Mouse (Mus musculus): ENCODE measurements around the gene D630003M21Rik. TPM values are rescaled to one million over a fixed set of nuclear protein-coding genes. Genes with fewer than 3 reads are reported as not detected.

The D630003M21Rik gene
- polyA plus RNA-seq, 1 experiment from 2014 or later = 3.3 TPM

GRCm38 (mm10) chr2:158167496-158168205 is 61.4 kb downstream of the D630003M21Rik start:
- 85% methylated on average over 9 of the region's 9 CpGs for WGBS
- no peak for DNase-seq (ENCODE audit: low spot score)
- Histone ChIP-seq H3K9me3 (replicated peaks) (no peaks in the 10 kb centered on the region), H3K27ac (no peak overlapping the region), H3K4me3 (no peak overlapping the region), H3K27me3 (ENCODE audit: low read depth, poor library complexity, severe bottlenecking) (no peaks in the 10 kb centered on the region), H3K36me3 (no peaks in the 10 kb centered on the region), H3K4me1 (0 out of 2 replicates have a peak, but pooled peaks cover 4% of the 10 kb centered on the region)

DNA sequence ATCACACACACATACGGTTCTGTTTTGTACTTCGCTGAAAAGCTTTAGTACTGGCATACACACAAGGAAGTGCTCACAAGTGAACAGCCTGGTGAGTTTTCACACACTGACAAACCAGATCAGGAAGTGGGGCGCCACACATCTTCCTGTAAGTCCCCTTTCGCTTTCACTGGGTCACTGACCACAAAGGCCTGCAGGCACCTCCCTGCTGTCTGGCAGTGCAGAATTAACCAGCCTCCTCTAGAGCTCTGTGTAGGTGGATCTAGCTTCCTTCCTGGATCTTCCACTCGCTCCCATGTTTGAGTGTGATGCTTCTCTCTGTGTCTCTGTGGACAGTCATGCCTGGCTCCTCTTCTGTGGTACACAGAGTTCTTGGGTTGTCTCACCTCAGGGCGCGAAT is 62.4 kb downstream of the D630003M21Rik start:
- no peaks in the 10 kb centered on the region for H3K36me3 ChIP-seq
- H3K4me1 ChIP-seq = 0 out of 2 replicates have a peak, but pooled peaks cover 4% of the 10 kb centered on the region
- no peak overlapping the region for H3K4me3 ChIP-seq
- H3K27ac ChIP-seq = no peak overlapping the region
- H3K27me3 ChIP-seq (ENCODE audit: low read depth, poor library complexity, severe bottlenecking) = no peaks in the 10 kb centered on the region
- 80% methylated on average over 7 of the region's 7 CpGs for WGBS
- DNase-seq (ENCODE audit: low spot score) = no peak
- no peaks in the 10 kb centered on the region for H3K9me3 ChIP-seq (replicated peaks)

- H3K27me3 ChIP-seq (ENCODE audit: low read depth, poor library complexity, severe bottlenecking) = no peaks in the 10 kb centered on the region
- H3K36me3 ChIP-seq = no peaks in the 10 kb centered on the region
- H3K9me3 ChIP-seq (replicated peaks) = no peaks in the 10 kb centered on the region
- H3K4me3 ChIP-seq = no peak overlapping the region
- WGBS = 86% methylated on average over 4 of the region's 4 CpGs
- H3K4me1 ChIP-seq = 0 out of 2 replicates have a peak, but pooled peaks cover 4% of the 10 kb centered on the region
- DNase-seq (ENCODE audit: low spot score) = no peak
- H3K27ac ChIP-seq = no peak overlapping the region
These were observed 63.2 kb downstream of the D630003M21Rik start for GRCm38 (mm10) chr2:158165776-158166175.

DNA sequence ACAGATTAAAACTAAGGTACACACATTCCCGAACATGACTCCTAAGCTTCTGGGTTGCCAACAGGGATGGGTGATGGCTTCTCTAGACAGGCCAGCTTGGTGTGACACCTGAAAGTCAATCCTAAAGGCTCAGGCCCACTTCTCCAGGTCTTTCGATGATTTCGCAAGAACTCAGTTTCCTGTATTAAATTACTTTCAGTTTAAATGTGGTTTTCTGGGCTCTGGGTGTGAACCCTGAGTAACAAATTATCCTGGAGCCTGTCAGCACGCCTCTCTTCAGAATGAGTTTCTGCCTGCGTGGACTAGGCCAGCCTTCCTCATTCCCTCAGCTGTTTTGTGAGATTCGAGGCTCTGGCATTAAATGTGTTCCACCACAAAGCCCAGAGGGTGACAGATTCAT is 66.0 kb downstream of the D630003M21Rik start:
- Histone ChIP-seq H3K4me3 (no peak overlapping the region), H3K27ac (no peak overlapping the region), H3K36me3 (no peaks in the 10 kb centered on the region), H3K4me1 (peaks cover 19% of the 10 kb centered on the region), H3K27me3 (ENCODE audit: low read depth, poor library complexity, severe bottlenecking) (no peaks in the 10 kb centered on the region), H3K9me3 (replicated peaks) (no peaks in the 10 kb centered on the region)
- WGBS = 68% methylated on average over 6 of the region's 6 CpGs
- DNase-seq (ENCODE audit: low spot score) = no peak

DNA sequence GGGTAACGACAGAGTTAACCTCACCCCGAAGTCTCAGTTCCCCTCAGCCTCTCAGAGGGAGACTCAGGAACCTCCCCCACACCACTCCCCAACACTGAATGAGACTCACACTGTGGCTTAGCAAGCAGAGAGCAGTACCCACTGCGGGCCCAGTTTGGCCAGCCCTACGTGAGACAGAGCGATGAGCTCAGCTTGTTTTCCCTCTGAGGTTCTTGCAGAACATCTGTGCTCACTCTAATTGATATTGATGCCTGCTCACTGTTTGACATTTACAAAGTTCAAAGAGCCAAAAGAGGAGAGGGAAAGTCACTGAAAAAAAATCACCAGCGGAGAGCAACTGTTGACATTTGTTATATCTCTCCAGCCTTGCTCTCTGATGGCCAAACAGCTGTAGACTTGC is 67.3 kb downstream of the D630003M21Rik start:
- H3K27ac ChIP-seq = no peak overlapping the region
- DNase-seq (ENCODE audit: low spot score) = no peak
- no peaks in the 10 kb centered on the region for H3K9me3 ChIP-seq (replicated peaks)
- no peaks in the 10 kb centered on the region for H3K27me3 ChIP-seq (ENCODE audit: low read depth, poor library complexity, severe bottlenecking)
- no peak overlapping the region for H3K4me3 ChIP-seq
- WGBS = 76% methylated on average over 6 of the region's 6 CpGs
- peaks cover 19% of the 10 kb centered on the region for H3K4me1 ChIP-seq
- no peaks in the 10 kb centered on the region for H3K36me3 ChIP-seq

DNA sequence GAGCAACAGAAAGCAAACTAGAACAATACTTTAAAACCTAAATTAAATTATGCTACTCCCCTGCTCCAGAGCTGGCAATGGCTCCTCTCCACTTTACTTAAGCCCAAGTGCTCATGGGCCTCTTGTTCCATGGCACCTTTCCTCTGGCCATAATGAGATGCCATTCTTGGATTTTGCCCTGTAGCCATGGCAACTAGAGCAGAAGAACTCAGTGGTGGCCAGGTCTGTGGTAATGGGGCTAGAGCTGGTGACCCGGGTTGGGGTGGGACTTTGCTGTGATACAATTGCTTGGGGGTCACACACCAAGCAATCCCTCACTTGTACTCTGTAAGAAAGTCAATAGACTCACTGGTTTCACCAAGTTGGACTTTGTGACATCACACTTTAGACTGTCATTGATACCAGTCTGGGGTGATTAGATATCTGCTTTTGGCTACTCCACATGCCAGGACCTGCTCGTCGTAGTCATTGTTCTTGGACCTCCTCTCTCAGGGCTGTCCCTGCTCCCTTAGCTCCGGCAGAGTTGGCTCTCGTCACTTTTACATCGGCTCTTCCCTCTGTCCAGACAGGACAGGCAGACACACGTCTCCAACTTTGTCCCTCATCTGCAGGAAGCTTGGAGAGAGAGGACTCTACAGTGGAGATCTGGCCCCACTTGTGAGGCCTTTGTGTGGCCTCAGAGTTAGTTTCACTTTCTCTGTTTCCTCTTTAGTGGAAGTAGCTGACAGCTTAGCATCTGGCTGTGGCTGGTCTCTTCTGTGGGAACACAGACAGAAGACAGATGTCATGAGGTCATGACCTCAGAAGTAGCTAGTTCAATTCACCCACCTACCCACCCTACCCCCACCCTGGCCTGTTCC is 69.4 kb downstream of the D630003M21Rik start:
- Histone ChIP-seq H3K27ac (peak overlapping the region; percentile 61), H3K9me3 (replicated peaks) (no peaks in the 10 kb centered on the region)
- WGBS = 45% methylated on average over 7 of the region's 7 CpGs

DNA sequence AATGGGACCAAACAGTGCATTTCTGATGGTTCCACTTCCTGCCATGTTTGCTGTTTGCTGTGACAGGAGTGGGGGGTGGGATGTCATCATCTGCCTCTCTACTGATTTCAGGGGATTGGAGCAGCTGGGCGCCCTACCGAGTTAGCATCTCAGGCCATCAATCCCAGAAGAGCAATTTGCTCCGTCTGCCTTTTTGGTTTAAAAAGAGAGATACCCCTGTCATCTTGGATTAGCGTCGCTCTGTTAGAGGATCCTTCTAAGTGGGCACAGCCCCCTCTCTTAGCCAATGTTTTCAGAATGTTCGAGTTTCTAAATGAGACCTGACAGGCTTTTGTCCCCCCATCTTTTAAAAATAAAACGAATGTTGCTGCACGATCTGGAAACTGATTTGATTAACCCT is 71.4 kb downstream of the D630003M21Rik start:
- 0 out of 2 replicates have a peak, but pooled peaks cover 7% of the 10 kb centered on the region for H3K27me3 ChIP-seq (ENCODE audit: low read depth, poor library complexity, severe bottlenecking)
- no peak overlapping the region for H3K27ac ChIP-seq
- 75% methylated on average over 8 of the region's 8 CpGs for WGBS
- no peaks in the 10 kb centered on the region for H3K36me3 ChIP-seq
- H3K9me3 ChIP-seq (replicated peaks) = no peaks in the 10 kb centered on the region
- no peak overlapping the region for H3K4me3 ChIP-seq
- H3K4me1 ChIP-seq = peaks cover 35% of the 10 kb centered on the region
- DNase-seq (ENCODE audit: low spot score) = no peak

More for the DNA sequence above, 69.4 kb downstream of the D630003M21Rik start:
- H3K4me3 ChIP-seq = no peak overlapping the region
- 0 out of 2 replicates have a peak, but pooled peaks cover 2% of the 10 kb centered on the region for H3K27me3 ChIP-seq (ENCODE audit: low read depth, poor library complexity, severe bottlenecking)
- no peak for DNase-seq (ENCODE audit: low spot score)
- H3K36me3 ChIP-seq = no peaks in the 10 kb centered on the region
- H3K4me1 ChIP-seq = peaks cover 19% of the 10 kb centered on the region

GRCm38 (mm10) chr2:158156487-158156886 is 72.5 kb downstream of the D630003M21Rik start:
- no peak overlapping the region for H3K4me3 ChIP-seq
- 91% methylated on average over 9 of the region's 9 CpGs for WGBS
- H3K36me3 ChIP-seq = no peaks in the 10 kb centered on the region
- H3K27me3 ChIP-seq (ENCODE audit: low read depth, poor library complexity, severe bottlenecking) = 0 out of 2 replicates have a peak, but pooled peaks cover 7% of the 10 kb centered on the region
- H3K4me1 ChIP-seq = peaks cover 39% of the 10 kb centered on the region
- H3K27ac ChIP-seq = no peak overlapping the region
- no peaks in the 10 kb centered on the region for H3K9me3 ChIP-seq (replicated peaks)
- DNase-seq (ENCODE audit: low spot score) = no peak

DNA sequence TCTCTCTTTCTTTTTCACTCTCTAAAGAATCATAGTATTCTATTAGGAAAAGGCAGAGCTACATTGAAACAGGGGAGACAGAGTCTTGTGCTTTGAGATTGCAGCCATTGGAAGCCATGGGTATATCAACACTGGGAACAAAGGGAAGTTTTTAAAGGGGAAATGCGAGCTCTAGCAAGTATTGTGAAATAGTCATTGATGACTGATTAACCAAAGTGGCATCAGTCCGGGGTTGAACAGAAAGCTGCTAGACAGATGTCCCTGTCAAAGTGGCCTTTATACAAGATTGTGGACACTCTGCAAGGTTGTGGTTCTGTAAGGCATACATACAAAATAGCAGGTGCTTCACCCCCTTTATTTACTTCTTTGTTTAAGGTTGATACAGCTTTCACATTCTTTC is 73.4 kb downstream of the D630003M21Rik start:
- peaks cover 37% of the 10 kb centered on the region for H3K4me1 ChIP-seq
- 87% methylated on average over 2 of the region's 2 CpGs for WGBS
- H3K27me3 ChIP-seq (ENCODE audit: low read depth, poor library complexity, severe bottlenecking) = 0 out of 2 replicates have a peak, but pooled peaks cover 7% of the 10 kb centered on the region
- no peaks in the 10 kb centered on the region for H3K9me3 ChIP-seq (replicated peaks)
- no peak overlapping the region for H3K27ac ChIP-seq
- no peaks in the 10 kb centered on the region for H3K36me3 ChIP-seq
- H3K4me3 ChIP-seq = no peak overlapping the region
- no peak for DNase-seq (ENCODE audit: low spot score)

GRCm38 (mm10) chr2:158155101-158155500 is 73.9 kb downstream of the D630003M21Rik start:
- Histone ChIP-seq H3K27ac (no peak overlapping the region), H3K4me1 (peaks cover 32% of the 10 kb centered on the region), H3K4me3 (no peak overlapping the region), H3K36me3 (no peaks in the 10 kb centered on the region), H3K27me3 (ENCODE audit: low read depth, poor library complexity, severe bottlenecking) (0 out of 2 replicates have a peak, but pooled peaks cover 7% of the 10 kb centered on the region), H3K9me3 (replicated peaks) (no peaks in the 10 kb centered on the region)
- 86% methylated on average over 7 of the region's 7 CpGs for WGBS
- no peak for DNase-seq (ENCODE audit: low spot score)

GRCm38 (mm10) chr2:158154641-158155040 is 74.4 kb downstream of the D630003M21Rik start:
- H3K27me3 ChIP-seq (ENCODE audit: low read depth, poor library complexity, severe bottlenecking) = 0 out of 2 replicates have a peak, but pooled peaks cover 7% of the 10 kb centered on the region
- 64% methylated on average over 8 of the region's 8 CpGs for WGBS
- no peak for DNase-seq (ENCODE audit: low spot score)
- no peaks in the 10 kb centered on the region for H3K9me3 ChIP-seq (replicated peaks)
- peak overlapping the region; percentile 82; the same call in 1 of the 2 replicates for H3K27ac ChIP-seq
- H3K4me1 ChIP-seq = peaks cover 27% of the 10 kb centered on the region
- no peaks in the 10 kb centered on the region for H3K36me3 ChIP-seq
- no peak overlapping the region for H3K4me3 ChIP-seq

DNA sequence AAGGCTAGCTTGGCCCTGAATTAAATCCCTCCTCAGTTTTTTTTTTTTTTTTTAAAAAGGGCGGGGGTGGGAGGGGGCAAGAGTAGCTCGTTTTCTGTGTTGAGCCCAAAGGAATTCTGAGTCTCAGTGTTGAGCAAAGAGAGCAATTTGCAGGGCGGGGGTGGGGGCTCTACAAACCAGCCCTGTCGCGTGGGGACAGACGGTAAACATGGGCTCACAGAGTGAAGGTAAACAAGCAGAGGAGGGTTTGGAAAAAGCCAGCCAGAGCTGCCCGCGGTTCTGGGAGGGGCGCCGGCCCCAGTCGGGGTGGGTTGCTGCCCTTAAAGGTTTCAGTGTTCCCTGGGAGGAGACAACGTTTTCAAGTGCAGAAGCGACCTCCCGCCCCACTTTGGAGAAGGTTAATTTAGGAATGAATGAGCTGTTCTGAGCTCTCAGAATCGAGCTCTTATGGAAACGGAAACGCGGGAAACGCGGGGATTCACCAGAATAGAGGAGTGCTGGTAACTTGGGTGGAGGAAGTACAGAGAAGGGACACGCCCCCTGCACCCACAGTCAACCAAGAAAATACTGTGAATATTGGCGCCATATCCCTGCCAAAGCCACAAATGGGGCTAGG is 75.2 kb downstream of the D630003M21Rik start:
- H3K27me3 ChIP-seq (ENCODE audit: low read depth, poor library complexity, severe bottlenecking) = 0 out of 2 replicates have a peak, but pooled peaks cover 7% of the 10 kb centered on the region
- 1% methylated on average over 22 of the region's 22 CpGs for WGBS
- no peaks in the 10 kb centered on the region for H3K9me3 ChIP-seq (replicated peaks)
- no peaks in the 10 kb centered on the region for H3K36me3 ChIP-seq
- DNase-seq (ENCODE audit: low spot score) = peak; percentile 62
- peak overlapping the region; percentile 51 for H3K4me3 ChIP-seq
- H3K27ac ChIP-seq = peak overlapping the region; percentile 82
- H3K4me1 ChIP-seq = peaks cover 24% of the 10 kb centered on the region
